Mouse (Mus musculus) midbrain, embryonic 14.5 days (tissue): ENCODE results near the gene Ormdl3. TPM values are rescaled to one million over a fixed set of nuclear protein-coding genes. Genes with fewer than 3 reads are reported as not detected.

Experiments
- ATAC-seq: fragments of 200-750 bp; cut with Nextera tagmentation; 2 replicates; pipeline ENCODE4 v1.8.0; 2017; ENCODE audit warnings: moderate number of reproducible peaks, moderate library complexity; ENCODE audit not compliant: low FRiP score, low TSS enrichment
- DNase-seq: peaks from one replicate; pipeline ENCODE4 v3.0.0-alpha.2; 2015
- H3K27ac ChIP-seq: fragments of 300-500 bp; sonication (generic); replicated peaks from 2 replicates; pipeline ENCODE4 v1.5.1; 2014; ENCODE audit warnings: mild to moderate bottlenecking, low read depth, low read length, moderate library complexity
- H3K27me3 ChIP-seq: fragments of 300-500 bp; sonication (generic); 2 replicates; pipeline ENCODE4 v1.6.1; 2014; ENCODE audit warnings: low read length, control low read depth, mixed read lengths; ENCODE audit not compliant: control insufficient read depth, insufficient read depth
- H3K36me3 ChIP-seq: fragments of 300-500 bp; sonication (generic); 2 replicates; pipeline ENCODE4 v1.6.1; 2014; ENCODE audit warnings: low read length, control low read depth; ENCODE audit not compliant: control insufficient read depth, insufficient read depth
- H3K4me1 ChIP-seq: fragments of 300-500 bp; sonication (generic); 2 replicates; pipeline ENCODE4 v1.6.1; 2014; ENCODE audit warnings: mild to moderate bottlenecking, antibody characterized with exemption, low read length, control low read depth; ENCODE audit not compliant: control insufficient read depth, insufficient read depth
- H3K4me2 ChIP-seq: fragments of 300-500 bp; sonication (generic); 2 replicates; pipeline ENCODE4 v1.6.1; 2014; ENCODE audit warnings: mild to moderate bottlenecking, low read length, moderate library complexity
- H3K4me3 ChIP-seq: fragments of 300-500 bp; sonication (generic); replicated peaks from 2 replicates; pipeline ENCODE4 v1.5.1; 2014; ENCODE audit warnings: low read depth, low read length
- H3K9ac ChIP-seq: fragments of 300-500 bp; sonication (generic); replicated peaks from 2 replicates; pipeline ENCODE4 v1.6.1; 2014; ENCODE audit warnings: mild to moderate bottlenecking, low read length, moderate library complexity
- H3K9me3 ChIP-seq: fragments of 300-500 bp; sonication (generic); 2 replicates; pipeline ENCODE4 v1.6.1; 2016; ENCODE audit warnings: low read length, control low read depth, mixed read lengths; ENCODE audit not compliant: control insufficient read depth
- WGBS: fragments of 180-500 bp; shearing (Covaris S2); extraction: QIAGEN DNeasy Blood & Tissue Kit; methylation state at CpG from one replicate; pipeline ENCODE4 v1.1.7; 2014; 5-methylcytosine and 5-hydroxymethylcytosine counted together
- polyA plus RNA-seq: library from polyadenylated mRNA; unstranded; fragments of >200 nt; fragmentation: Nextera tagmentation; extraction: Ambion mirVana; gene quantifications from 2 replicates; pipeline ENCODE4 v1.2.1, GENCODE M21; 2014

The Ormdl3 gene
- polyA plus RNA-seq, 1 experiment from 2014 or later, result 17.1 TPM

DNA sequence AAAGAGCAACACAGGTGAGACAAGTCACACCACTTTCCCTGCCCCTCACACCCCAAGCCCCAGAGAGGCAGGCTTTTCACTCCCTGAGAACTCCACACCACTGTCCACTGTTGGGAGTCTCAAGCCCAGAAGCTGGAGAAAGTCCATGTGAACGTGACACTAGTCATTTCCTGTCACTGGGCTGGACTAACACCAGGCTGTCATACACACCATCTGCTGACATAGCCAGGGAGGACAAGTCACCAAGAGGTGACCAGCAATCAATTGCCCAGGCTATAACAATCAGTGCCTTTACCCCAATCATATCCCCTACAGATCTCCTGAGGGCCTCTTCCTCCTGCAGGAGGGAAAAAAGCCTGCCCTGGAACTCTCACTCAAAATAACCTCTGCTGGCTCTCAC is 3.0 kb downstream of the Ormdl3 start:
- ATAC-seq (no peak), DNase-seq (no peak)
- no peak overlapping the region for H3K4me2 ChIP-seq
- H3K27me3 ChIP-seq, result no peaks in the 10 kb centered on the region
- H3K4me3 ChIP-seq, result no peak overlapping the region
- 86% methylated on average over 1 of the region's 1 CpGs for WGBS
- H3K4me1 ChIP-seq, result peaks cover 27% of the 10 kb centered on the region
- no peaks in the 10 kb centered on the region for H3K9me3 ChIP-seq
- no peak overlapping the region for H3K27ac ChIP-seq
- no peak overlapping the region for H3K9ac ChIP-seq
- peaks cover 34% of the 10 kb centered on the region for H3K36me3 ChIP-seq

DNA sequence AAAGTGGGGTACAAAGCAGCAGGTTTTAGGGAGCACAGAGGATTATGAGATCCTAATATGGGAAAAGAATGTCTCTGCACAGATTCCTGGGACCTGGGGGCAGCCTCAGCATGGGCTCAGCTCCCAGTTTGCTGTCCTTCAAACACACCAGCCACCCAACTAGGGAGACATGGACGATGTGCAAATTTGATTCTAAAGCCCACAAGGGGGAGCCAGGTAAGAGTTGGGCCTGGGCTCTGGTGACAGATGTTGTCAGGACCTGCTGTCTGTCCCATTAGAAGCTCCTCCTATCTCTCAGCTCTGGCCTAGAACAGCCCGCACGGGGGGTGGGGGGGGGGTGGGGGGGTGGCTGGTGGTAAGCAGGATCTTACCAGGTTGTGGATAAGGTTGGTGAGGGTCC is 3.6 kb downstream of the Ormdl3 start:
- DNase-seq, result no peak
- Histone ChIP-seq H3K9ac (no peak overlapping the region), H3K36me3 (peaks cover 34% of the 10 kb centered on the region), H3K27ac (no peak overlapping the region), H3K4me3 (no peak overlapping the region), H3K4me2 (no peak overlapping the region), H3K4me1 (peaks cover 26% of the 10 kb centered on the region), H3K9me3 (no peaks in the 10 kb centered on the region), H3K27me3 (no peaks in the 10 kb centered on the region)
- ATAC-seq, result no peak
- 47% methylated on average over 3 of the region's 3 CpGs for WGBS

DNA sequence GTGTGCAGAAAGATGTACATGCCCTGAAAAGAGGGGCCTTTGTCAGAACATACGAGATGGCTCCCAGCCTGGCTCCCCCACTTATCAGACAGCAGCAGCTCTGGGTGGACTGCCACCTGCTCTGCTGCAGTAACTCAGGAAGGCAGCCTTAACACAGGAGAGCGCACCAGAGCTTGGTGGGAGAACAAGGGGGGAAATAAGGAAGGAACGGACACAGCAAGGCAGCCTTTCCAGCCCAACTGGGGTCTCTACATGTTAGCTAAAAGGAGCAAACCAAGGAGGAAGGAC is 4.0 kb downstream of the Ormdl3 start:
- Histone ChIP-seq H3K9me3 (no peaks in the 10 kb centered on the region), H3K4me2 (no peak overlapping the region), H3K4me1 (peaks cover 23% of the 10 kb centered on the region), H3K36me3 (peaks cover 34% of the 10 kb centered on the region), H3K4me3 (no peak overlapping the region), H3K9ac (no peak overlapping the region), H3K27ac (no peak overlapping the region), H3K27me3 (no peaks in the 10 kb centered on the region)
- DNase-seq, result no peak
- 91% methylated on average over 3 of the region's 3 CpGs for WGBS
- no peak for ATAC-seq

DNA sequence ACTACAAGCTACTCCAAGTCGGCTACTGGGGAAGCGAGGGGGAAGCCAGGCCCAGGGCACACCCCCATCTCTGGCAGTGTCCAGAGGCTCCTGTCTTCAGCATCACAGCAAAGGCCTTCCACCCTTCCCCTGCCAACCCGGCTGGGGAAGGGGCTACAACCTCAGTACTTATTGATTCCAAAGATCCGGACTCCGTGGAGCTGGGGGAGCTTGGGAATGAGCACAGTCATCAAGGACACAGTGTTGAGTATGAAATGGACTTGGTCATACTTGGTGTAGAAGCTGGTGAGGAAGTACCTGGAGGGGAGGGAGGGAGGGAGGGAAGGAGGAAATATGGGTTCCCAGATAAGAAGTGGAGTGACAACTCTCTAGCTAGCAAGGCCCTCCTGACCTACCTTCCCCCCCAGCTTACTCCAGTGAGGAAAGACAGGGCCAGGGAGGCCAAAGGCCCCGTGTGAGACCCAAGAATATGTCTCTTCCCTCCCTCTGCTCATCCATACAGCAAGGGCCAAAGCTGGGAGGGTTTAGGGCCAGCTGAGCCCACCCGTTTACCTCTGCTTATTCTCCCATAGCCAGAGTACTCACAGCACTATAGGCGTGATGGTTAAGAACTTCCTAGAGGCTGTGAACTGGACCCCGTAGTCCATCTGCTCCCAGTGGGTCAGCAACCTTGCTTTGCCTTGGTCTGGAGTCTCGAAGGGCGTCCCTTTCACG is 4.5 kb downstream of the Ormdl3 start:
- ATAC-seq, result no peak
- 88% methylated on average over 12 of the region's 12 CpGs for WGBS

DNA sequence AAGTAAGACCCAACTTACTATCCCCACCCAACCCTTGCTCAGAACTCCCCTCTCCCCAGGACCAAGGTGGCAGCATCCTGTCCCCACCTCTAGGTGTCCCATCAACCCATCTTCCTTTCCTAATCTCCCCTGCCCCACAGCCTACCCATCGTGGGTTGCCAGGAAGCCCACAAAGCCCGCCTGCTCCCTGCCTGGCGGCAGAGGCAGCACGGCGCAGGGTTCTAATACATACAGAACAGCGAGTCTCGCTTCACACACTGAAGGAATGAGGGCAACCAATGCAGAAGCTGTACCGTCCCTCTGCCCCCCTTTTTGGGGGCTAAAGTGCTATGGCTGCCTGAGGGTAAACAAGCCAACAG is 5.2 kb downstream of the Ormdl3 start:
- WGBS, result 81% methylated on average over 8 of the region's 8 CpGs
- peaks cover 34% of the 10 kb centered on the region for H3K36me3 ChIP-seq
- no peak overlapping the region for H3K9ac ChIP-seq
- H3K4me2 ChIP-seq, result no peak overlapping the region
- ATAC-seq (no peak), DNase-seq (no peak)
- H3K27me3 ChIP-seq, result no peaks in the 10 kb centered on the region
- peaks cover 14% of the 10 kb centered on the region for H3K4me1 ChIP-seq
- no peak overlapping the region for H3K4me3 ChIP-seq
- no peak overlapping the region for H3K27ac ChIP-seq
- no peaks in the 10 kb centered on the region for H3K9me3 ChIP-seq

More for the DNA sequence above, 4.5 kb downstream of the Ormdl3 start:
- no peak overlapping the region for H3K27ac ChIP-seq
- no peaks in the 10 kb centered on the region for H3K27me3 ChIP-seq
- H3K4me2 ChIP-seq, result no peak overlapping the region
- H3K9ac ChIP-seq, result no peak overlapping the region
- no peak overlapping the region for H3K4me3 ChIP-seq
- H3K9me3 ChIP-seq, result no peaks in the 10 kb centered on the region
- DNase-seq, result no peak
- peaks cover 34% of the 10 kb centered on the region for H3K36me3 ChIP-seq
- peaks cover 18% of the 10 kb centered on the region for H3K4me1 ChIP-seq

DNA sequence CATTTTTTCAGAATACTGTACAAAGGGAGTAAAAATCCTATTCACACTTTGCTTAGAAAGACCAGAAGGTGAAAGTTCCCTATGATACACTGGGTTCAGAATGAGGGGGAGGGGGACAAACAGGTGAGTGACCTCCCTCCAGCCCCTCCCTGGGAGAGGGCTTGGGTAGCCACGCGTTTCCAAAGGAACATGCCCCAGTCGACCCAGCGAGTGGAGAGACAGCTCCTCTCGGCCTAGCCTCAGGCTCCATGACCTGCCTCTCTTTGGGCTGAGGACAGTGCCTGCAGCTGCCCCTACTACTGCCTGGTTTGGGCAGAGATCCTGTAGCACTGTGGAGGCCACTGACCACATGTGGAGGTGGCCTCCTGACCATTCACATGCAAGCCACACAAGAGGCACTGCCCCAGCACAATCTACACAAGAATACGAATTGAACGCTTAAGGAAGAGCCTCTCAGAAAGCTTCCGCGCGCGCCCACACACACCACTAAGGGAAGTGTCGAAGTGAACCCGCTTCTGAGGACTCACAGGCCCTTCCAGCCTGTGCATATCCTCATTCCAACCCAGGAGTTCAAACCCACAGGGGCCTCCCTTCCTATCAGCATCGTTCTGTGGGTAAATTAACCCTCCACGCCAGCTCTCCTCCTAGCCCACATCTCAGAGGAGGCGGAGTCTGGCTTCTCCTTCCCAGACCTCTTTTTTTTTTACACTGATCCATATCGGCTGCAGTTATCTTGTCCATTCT is 5.7 kb downstream of the Ormdl3 start:
- no peaks in the 10 kb centered on the region for H3K27me3 ChIP-seq
- H3K4me1 ChIP-seq, result peaks cover 14% of the 10 kb centered on the region
- H3K4me3 ChIP-seq, result no peak overlapping the region
- no peak overlapping the region for H3K9ac ChIP-seq
- 67% methylated on average over 17 of the region's 17 CpGs for WGBS
- DNase-seq (no peak), ATAC-seq (no peak)
- no peak overlapping the region for H3K27ac ChIP-seq
- no peaks in the 10 kb centered on the region for H3K9me3 ChIP-seq
- peaks cover 34% of the 10 kb centered on the region for H3K36me3 ChIP-seq
- no peak overlapping the region for H3K4me2 ChIP-seq

DNA sequence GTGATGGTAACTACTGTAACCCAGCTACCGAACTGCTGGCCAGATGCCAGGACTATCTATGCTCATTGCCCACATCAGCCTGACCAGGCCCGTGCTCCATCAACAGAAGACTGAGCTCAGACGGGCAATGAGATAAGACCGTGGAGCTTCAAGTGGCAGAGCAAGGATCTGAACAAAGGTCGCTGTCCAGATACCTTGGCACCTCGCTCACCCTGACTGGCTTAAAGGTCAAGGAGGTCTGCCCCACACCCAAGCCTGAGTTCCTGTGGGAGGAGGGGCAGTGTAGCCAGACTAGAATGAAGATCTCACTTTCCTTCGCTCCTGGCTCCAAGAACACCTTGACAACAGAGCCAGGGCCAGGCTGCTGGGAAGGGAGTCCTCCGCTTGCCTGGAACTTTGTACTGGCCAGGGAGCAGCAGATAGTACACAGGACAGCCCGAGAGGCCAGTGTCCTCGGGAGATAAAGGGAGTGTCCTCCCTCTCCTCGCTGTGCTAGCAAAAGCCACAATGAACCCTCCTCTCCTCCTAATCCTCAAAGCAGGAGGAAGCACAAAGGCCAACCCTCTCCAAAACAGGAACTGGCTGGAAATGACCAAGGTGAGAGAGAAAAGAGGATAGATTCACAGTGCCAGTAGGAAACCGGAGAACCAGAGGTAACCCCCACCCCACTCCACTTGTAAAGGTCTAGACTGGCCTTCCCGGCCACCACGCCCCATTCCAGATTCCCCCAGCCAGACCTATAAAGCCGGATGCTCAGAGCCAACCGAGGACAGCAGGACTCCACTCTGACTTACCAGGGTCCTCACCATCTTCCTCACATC is 6.7 kb downstream of the Ormdl3 start:
- no peak for ATAC-seq

DNA sequence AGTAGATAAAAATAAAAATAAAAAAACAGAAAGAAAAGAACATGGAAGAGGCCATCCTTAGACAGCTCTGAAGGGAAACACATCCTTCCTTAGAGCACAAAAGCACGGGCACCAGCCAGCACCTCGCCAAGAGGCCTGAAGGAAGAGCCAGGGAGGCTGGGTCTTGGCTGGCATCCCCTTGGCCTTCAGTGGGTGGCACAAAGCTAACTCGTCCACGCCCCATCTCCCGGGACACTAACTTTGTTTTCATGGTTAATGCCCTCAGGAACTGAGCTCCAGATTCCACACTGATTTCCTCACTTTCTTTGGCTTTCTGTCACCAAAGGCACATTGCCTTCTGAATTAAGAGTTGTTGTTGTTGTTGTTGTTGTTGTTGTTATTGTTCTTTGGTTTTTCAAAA is 9.4 kb downstream of the Ormdl3 start:
- WGBS, result 90% methylated on average over 5 of the region's 5 CpGs
- Histone ChIP-seq H3K9ac (no peak overlapping the region), H3K4me3 (no peak overlapping the region), H3K4me2 (no peak overlapping the region), H3K27ac (no peak overlapping the region), H3K27me3 (no peaks in the 10 kb centered on the region), H3K36me3 (peaks cover 25% of the 10 kb centered on the region), H3K4me1 (no peaks in the 10 kb centered on the region), H3K9me3 (no peaks in the 10 kb centered on the region)
- ATAC-seq (no peak), DNase-seq (no peak)

More for the DNA sequence above, 6.7 kb downstream of the Ormdl3 start:
- no peaks in the 10 kb centered on the region for H3K9me3 ChIP-seq
- peaks cover 34% of the 10 kb centered on the region for H3K36me3 ChIP-seq
- no peak overlapping the region for H3K4me2 ChIP-seq
- H3K4me1 ChIP-seq, result peaks cover 5% of the 10 kb centered on the region
- WGBS, result 72% methylated on average over 16 of the region's 16 CpGs
- no peak overlapping the region for H3K27ac ChIP-seq
- DNase-seq, result no peak
- no peak overlapping the region for H3K9ac ChIP-seq
- no peaks in the 10 kb centered on the region for H3K27me3 ChIP-seq
- no peak overlapping the region for H3K4me3 ChIP-seq
